Mouse (Mus musculus) c-Kit-positive CD71-negative TER-119-negative erythroid progenitor cells, embryonic 14.5 days (primary cell): ENCODE measurements around the gene Gm42906.

Source experiments
- DNase-seq: peaks from one replicate; pipeline ENCODE4 v3.0.0-alpha.2; 2013; ENCODE audit warnings: low read depth

Gene Gm42906

DNA sequence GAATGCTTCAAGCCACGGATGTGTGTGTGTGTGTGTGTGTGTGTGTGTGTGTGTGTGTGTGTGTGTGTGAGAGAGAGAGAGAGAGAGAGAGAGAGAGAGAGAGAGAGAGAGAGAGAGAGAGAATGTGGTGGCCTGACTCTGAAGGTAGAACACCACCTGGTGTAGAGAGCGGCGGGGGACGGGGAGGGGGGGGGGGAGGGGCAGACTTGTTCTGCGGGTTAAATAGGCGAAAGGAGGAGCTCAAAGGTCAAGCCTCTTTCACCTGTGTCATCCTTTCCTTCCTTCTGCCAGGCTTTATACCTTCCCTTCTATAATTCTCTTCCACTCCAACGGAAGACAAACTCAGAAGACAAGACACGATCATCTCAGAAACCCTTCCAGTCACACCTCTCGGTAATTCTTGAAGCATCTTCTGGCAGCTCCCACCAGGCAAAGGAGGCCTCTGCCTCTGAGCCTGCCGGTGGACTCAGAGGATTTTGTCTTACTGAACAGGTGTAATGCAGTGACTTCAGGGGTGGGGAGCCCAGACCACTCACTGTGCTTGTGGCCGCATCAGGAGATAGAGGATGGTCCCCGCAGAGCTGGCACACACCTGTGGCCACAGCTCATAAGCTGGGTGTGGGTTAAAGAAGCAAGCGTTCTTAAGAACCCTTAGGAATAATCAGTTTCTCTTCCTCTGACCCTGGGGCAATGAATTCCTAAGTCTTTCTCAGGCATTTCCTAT is 195.2 kb downstream of the Gm42906 start:
- no peak for DNase-seq

DNA sequence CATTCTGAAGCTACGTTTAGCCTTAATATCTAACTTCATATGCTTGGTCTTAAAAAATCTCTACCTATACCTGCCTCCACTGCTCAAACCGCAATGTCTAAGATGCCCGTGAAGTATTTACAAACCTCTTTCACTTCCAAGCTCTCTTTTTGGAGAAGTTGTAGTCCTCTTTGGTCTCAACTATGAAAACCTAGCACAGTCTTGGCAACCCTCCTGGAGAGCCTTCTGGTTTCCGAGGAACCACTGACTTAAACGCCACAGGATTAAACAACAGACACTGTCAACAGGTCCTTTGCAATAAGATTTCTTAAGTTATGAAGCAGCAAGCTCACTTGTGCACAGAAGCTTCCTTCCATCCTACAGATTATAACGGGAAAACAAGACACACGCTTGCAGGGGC is 196.1 kb downstream of the Gm42906 start:
- no peak for DNase-seq

- no peak for DNase-seq
Observed at GRCm38 (mm10) chr5:151231411-151231810, 196.6 kb downstream of the Gm42906 start.

DNA sequence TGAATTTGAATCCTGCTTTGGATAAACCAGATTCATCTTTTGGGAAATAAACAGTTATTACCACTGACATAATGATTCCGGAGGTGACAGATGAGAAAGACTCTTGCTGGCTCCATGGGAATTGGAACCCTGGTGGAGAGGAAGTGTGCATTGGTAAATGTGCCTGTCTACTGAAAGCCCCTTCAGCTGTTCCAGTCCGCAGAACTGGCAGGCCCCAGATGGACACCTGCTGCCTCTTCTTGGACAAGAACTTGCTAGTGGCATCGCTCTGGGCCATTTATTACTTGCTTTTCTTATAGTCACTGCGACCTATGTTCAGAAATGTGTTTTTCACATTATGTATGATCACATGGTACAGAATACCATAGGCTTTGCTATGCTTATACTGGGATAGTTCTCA is 197.5 kb downstream of the Gm42906 start:
- DNase-seq = no peak

- DNase-seq = no peak
Observed at GRCm38 (mm10) chr5:151228367-151229005, 199.5 kb downstream of the Gm42906 start.

- no peak for DNase-seq
Observed at GRCm38 (mm10) chr5:151223696-151224366, 204.1 kb downstream of the Gm42906 start.

GRCm38 (mm10) chr5:151222791-151223190 is 205.2 kb downstream of the Gm42906 start:
- no peak for DNase-seq

- no peak for DNase-seq
Observed at GRCm38 (mm10) chr5:151218689-151219115, 209.3 kb downstream of the Gm42906 start.

DNA sequence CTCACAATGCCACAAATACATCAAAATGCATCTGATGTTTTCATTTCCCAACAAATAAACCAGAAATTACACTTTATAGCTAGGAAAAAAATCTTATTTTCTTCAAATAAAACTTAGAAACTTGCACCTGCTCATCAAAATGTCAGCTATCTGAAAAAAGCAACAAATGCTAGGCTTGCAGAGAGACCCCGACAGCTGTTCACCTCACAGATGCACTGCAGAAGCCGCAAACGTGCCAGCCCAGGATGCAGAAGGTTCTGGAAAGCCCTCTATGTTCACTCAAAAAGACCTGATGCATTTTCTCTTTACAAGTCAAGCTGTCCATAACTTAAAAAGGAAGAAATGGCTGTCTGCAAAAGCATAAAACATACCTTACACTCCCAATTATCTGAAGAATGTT is 214.9 kb downstream of the Gm42906 start:
- DNase-seq = no peak

DNA sequence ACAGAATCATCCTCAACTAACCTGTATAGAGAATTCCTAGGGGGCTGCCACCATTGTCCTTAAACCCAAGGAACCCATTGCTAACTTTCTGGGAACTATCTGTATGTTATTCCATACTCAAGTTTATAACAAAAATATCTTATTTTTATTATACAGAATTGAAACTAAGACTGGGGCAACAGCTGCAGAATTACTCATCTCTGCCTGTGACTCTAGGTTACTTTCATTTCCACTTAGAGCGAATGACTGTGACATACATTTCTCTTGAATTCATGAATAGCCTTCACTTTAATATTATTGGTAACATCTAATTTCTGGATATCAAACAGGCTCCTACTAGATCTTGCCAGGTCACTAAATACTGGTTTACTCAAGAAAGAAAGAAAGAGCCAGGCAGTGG is 217.1 kb downstream of the Gm42906 start:
- DNase-seq = no peak

DNA sequence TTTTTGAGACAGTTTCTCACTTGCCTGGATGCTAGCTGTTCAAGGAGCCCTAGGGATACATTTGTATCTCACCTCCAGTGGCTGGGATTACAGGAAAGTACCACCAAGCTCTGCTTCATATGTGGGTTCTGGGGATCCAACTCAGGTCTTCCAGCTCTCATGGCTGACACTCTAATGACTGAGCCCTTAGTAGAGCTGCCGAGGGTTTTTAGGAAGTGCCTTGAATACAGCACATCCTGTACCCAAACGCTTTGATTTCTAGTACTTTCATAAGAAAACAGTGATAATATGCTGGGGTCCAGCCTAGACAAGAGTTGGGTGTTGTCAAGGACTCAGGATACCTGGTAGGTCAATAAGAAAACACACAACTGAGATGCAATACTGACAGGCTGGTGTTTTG is 217.9 kb downstream of the Gm42906 start:
- no peak for DNase-seq

DNA sequence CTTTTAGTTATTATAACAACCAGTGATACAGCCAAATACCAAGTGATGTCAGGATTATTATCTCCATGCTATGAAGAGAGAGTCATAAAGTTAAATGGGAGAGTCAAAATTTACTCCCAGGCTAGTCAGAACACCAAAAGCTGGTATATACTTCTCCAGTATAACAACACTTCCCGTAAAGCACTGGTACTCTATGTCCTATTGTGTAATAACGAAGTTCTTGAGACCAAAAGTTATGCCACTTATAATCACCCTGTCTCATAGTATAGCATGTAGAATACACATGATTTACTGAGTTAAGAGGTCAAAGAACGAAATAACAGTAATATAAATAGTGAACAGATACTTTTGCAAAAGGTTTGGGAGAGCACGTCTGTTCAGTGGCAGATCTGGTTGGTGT is 222.9 kb downstream of the Gm42906 start:
- no peak for DNase-seq

DNA sequence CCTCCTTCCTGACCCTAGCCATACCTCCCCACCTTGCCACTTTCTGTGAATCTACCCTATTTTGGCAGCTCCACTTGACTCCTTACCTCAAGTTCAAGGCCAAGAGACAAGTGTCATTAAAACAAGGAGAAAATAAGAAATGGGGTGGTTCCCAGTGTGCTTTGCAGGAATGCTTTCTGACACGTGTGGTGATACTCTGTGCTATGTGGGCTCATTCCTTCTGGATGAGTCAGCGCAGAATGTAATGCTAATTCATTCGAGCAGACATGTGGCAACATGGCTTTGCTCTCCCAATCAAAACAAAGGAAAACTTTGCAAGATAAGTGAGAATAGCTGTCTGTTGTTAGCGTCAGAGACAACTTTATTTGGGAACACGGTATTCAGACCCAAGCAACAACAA is 225.0 kb downstream of the Gm42906 start:
- DNase-seq = no peak

- no peak for DNase-seq
Observed at GRCm38 (mm10) chr5:151201220-151201619, 226.7 kb downstream of the Gm42906 start.

GRCm38 (mm10) chr5:151199235-151199634 is 228.7 kb downstream of the Gm42906 start:
- no peak for DNase-seq

DNA sequence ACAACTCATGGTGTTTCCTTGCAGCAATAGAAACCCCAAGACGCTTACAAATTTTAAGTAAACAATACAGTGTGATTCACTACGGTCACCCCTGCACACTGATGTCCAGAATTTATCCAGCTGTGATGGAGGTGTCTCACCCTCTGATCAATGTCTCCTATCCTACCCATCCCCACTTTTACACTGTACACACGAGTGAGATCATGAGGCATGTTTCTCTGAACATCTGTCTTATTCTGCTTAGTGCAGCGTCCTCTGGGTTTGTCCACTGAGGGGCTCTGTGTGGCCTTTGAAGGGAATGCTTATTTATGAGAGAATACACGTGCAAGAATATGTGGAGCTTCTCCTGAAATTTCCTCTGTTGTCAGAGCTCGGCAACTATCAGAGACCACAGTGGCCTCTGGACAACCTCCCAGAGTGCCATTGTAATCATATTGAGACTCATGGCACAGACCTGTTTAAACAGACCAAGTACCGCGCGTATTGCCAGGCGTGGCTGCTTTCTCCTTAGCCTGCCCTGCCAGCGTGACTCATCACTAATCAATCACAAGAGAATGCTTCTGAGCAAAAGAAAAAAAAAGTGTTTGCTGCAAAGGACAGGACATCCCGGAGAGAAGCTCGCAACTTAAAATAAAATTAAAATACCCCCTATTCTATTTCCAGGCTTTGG is 231.2 kb downstream of the Gm42906 start:
- DNase-seq = no peak

GRCm38 (mm10) chr5:151193885-151194520 is 234.0 kb downstream of the Gm42906 start:
- no peak for DNase-seq

GRCm38 (mm10) chr5:151192266-151192665 is 235.7 kb downstream of the Gm42906 start:
- DNase-seq = no peak

DNA sequence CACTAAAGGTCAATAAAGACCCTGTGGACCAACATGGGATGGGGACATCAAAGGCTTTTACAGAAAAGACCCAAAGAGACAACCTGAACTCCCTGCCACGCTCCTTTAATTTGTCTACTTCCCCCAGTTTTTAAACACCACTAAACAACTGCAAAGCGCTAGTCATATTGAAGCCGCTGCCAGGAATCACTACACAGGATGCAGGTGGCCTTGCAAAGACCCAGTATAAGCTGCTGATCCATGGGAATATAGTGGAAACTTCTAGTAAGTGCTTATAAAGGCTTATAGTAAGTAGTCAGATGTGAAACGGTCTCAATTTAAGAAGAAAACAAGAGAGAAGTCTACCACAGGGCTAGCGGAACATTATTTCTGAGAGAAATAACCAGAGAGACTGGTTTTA is 237.2 kb downstream of the Gm42906 start:
- DNase-seq = no peak

DNA sequence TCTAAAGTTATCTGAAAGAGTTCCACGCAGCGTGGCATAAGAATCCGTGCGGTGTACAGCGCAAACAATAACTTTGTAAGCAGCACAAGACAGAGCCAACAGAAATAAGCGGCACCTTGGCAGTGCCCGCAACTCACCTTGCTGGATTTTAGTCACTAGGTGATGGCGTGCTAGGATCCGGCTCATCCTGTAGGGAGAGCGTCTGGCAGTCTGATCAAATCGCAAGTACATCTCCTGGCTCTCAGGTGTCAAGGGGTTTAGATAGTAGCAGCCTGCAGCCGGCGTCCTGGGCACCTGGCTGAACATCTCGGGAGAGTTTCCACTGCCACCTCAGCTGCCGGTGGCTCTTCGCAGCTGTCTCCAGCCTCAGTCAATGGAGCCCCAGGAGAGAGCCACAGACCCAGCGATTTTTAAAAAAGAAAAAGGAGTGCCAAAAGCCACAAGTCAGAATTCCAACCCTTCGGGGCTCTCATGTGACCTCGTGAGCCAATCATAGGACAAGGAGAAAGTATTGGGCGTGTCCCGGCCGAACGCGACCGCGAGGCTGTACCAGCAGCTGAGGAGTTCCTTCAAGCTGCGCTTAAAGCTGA is 238.1 kb downstream of the Gm42906 start:
- peak; percentile 36 for DNase-seq

- no peak for DNase-seq
Observed at GRCm38 (mm10) chr5:151189321-151189720, 238.6 kb downstream of the Gm42906 start.

GRCm38 (mm10) chr5:151188659-151189058 is 239.3 kb downstream of the Gm42906 start:
- DNase-seq = no peak
